Mouse (Mus musculus) skeletal muscle tissue, postnatal 0 days (tissue): ENCODE measurements around the gene Crybb3. TPM values are rescaled to one million over a fixed set of nuclear protein-coding genes. Genes with fewer than 3 reads are reported as not detected.

Experiments
- polyA plus RNA-seq: library from polyadenylated mRNA; unstranded; fragments of >200 nt; fragmentation: Nextera tagmentation; extraction: Ambion mirVana; gene quantifications from 2 replicates; pipeline ENCODE4 v1.2.1, GENCODE M21; 2015

The Crybb3 gene
- 0.63 and 0.88 TPM in 2 replicates for polyA plus RNA-seq

DNA sequence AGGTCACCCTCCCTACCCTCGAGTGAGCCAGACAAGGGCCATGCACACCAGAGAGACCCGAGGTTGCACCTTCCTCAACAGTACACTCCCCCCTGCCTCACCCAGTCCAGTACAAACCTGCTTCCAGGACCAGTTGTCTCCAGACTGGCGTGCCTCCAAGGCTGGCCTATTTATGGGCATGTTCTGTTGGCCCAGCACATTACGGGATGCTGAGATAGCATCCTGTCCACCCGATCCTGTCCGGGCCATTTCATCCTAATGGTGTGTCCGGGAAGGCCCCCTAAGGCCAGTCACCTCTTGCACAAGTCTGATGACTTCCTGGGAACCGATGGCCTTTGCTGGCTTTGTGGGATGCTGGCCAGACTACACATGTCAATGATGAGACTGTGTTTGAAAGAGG, at the start of gene Crybb3:
Crybb3 (minus strand) TSS at position 146 of the 400 bp plus-strand sequence.

DNA sequence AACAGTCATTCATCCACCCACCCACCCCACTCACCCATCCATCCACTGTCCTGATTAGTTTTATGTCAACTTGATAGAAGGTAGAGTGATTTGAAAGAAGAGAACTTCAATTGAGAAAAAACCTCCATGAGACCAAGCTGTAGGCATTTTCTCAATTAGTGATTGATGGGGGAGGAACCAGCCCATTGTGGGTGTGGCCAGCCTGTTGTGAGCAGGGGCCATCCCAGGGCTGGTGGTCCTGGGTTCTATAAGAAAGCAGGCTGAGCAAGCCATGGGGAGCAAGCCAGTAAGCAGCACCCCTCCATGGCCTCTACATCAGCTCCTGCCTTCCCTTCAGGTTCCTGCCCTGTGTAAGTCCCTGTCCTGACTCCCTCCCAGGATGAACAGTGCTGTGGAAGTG, 11.4 kb downstream of the Crybb3 start, which contains the start of gene Crybb2:
Crybb2 (minus strand) TSS at position 101 of the 400 bp plus-strand sequence.

Other genes with a start within 250 kb of the Crybb3 start
- gene Myo18b, start 185.2 kb downstream of the Crybb3 start, polyA plus RNA-seq: 27.1 and 36.4 TPM in 2 replicates
- 2.4 and 3.1 TPM in 2 replicates for gene Grk3, start 65.8 kb downstream of the Crybb3 start, polyA plus RNA-seq
- gene Crybb2, start 11.5 kb downstream of the Crybb3 start, polyA plus RNA-seq: not detected in 2 replicates
- 16.3 and 18.3 TPM in 2 replicates for gene 2900026A02Rik, start 139.7 kb upstream of the Crybb3 start, polyA plus RNA-seq
- not detected in 2 replicates for gene Tmem211, start 145.3 kb upstream of the Crybb3 start, polyA plus RNA-seq
- 0.39 and 0.50 TPM in 2 replicates for gene Sgsm1, start 229.2 kb upstream of the Crybb3 start, polyA plus RNA-seq